Mouse (Mus musculus) hindbrain, embryonic 10.5 days (tissue): ENCODE data around the gene Ghrl. TPM values are rescaled to one million over a fixed set of nuclear protein-coding genes. Genes with fewer than 3 reads are reported as not detected.

ENCODE experiments used
- DNase-seq: peaks from one replicate; pipeline ENCODE4 v3.0.0-alpha.2; 2017; ENCODE audit warnings: low spot score
- H3K27ac ChIP-seq: fragments of 300-500 bp; sonication (generic); 2 replicates; pipeline ENCODE4 v1.5.1; 2016; ENCODE audit warnings: mild to moderate bottlenecking, moderate library complexity
- H3K27me3 ChIP-seq: fragments of 300-500 bp; sonication (generic); 2 replicates; pipeline ENCODE4 v1.6.1; 2016; ENCODE audit warnings: mild to moderate bottlenecking; ENCODE audit not compliant: poor library complexity, insufficient read depth, severe bottlenecking
- H3K36me3 ChIP-seq: fragments of 300-500 bp; sonication (generic); 2 replicates; pipeline ENCODE4 v1.6.1; 2016; ENCODE audit warnings: mild to moderate bottlenecking, moderate library complexity
- H3K4me1 ChIP-seq: fragments of 300-500 bp; sonication (generic); replicated peaks from 2 replicates; pipeline ENCODE4 v1.6.1; 2016; ENCODE audit warnings: mild to moderate bottlenecking
- H3K4me3 ChIP-seq: fragments of 300-500 bp; sonication (generic); 2 replicates; pipeline ENCODE4 v1.5.1; 2016; ENCODE audit warnings: mild to moderate bottlenecking, moderate library complexity
- H3K9me3 ChIP-seq: fragments of 300-500 bp; sonication (generic); 2 replicates; pipeline ENCODE4 v1.6.1; 2016; ENCODE audit warnings: mild to moderate bottlenecking, moderate library complexity
- WGBS: fragments of 180-500 bp; shearing (Covaris S2); methylation state at CpG from one replicate; pipeline ENCODE4 v1.1.7; 2016; 5-methylcytosine and 5-hydroxymethylcytosine counted together
- polyA plus RNA-seq: library from polyadenylated mRNA; unstranded; fragments of >200 nt; fragmentation: Nextera tagmentation; extraction: Ambion mirVana; gene quantifications from 2 replicates; pipeline ENCODE4 v1.2.1, GENCODE M21; 2016

Ghrl gene
- polyA plus RNA-seq, 1 experiment from 2014 or later = 0.98 TPM

DNA sequence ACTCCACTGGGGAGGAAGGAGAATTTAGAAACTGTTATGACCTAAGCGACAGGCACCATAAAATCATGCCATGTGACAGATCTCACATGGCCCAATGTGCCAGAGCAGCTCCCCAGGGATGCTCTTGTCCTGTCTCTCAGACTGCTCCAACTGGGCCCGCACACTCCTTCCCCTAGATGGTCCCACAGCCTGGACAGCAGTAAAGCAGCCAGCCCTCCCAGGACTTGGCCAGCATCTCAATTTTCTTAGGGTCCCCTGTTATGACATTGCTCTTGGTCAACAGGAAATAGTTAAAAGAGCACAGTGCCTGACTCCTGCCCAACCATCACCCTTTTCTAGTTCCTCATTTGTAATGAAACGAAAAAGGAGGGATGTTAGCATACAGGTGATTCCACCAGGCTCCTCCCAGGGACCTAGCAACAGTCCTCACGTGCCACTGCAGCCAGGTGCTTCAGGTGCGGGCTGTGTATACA lies 27.0 kb downstream of the Ghrl start:
- no peak for DNase-seq
- Histone ChIP-seq H3K4me1 (peaks cover 28% of the 10 kb centered on the region), H3K9me3 (no peaks in the 10 kb centered on the region), H3K27ac (no peak overlapping the region), H3K27me3 (no peaks in the 10 kb centered on the region), H3K36me3 (no peaks in the 10 kb centered on the region), H3K4me3 (no peak overlapping the region)
- WGBS = 84% methylated on average over 5 of the region's 5 CpGs

- 82% methylated on average over 4 of the region's 4 CpGs for WGBS
- no peak for DNase-seq
- Histone ChIP-seq H3K27ac (peak overlapping the region; percentile 81), H3K36me3 (no peaks in the 10 kb centered on the region), H3K4me3 (peak overlapping the region; percentile 35), H3K4me1 (peaks cover 26% of the 10 kb centered on the region), H3K9me3 (no peaks in the 10 kb centered on the region), H3K27me3 (no peaks in the 10 kb centered on the region)
These were observed 28.6 kb downstream of the Ghrl start for GRCm38 (mm10) chr6:113691084-113691462.

- Histone ChIP-seq H3K4me3 (peak overlapping the region; percentile 35), H3K27ac (peak overlapping the region; percentile 81)
These were observed 29.1 kb downstream of the Ghrl start for GRCm38 (mm10) chr6:113690400-113691083.

GRCm38 (mm10) chr6:113690008-113690399 lies 29.7 kb downstream of the Ghrl start:
- Histone ChIP-seq H3K4me1 (peaks cover 26% of the 10 kb centered on the region), H3K27me3 (no peaks in the 10 kb centered on the region), H3K27ac (peak overlapping the region; percentile 81), H3K36me3 (no peaks in the 10 kb centered on the region), H3K9me3 (no peaks in the 10 kb centered on the region), H3K4me3 (peak overlapping the region; percentile 35)
- 24% methylated on average over 7 of the region's 7 CpGs for WGBS
- DNase-seq = peak; percentile 62

More at GRCm38 (mm10) chr6:113690400-113691083, 29.1 kb downstream of the Ghrl start:
- Histone ChIP-seq H3K4me1 (peaks cover 26% of the 10 kb centered on the region), H3K9me3 (no peaks in the 10 kb centered on the region), H3K36me3 (no peaks in the 10 kb centered on the region), H3K27me3 (no peaks in the 10 kb centered on the region)
- WGBS = 10% methylated on average over 14 of the region's 14 CpGs
- peak; percentile 73 for DNase-seq

- Histone ChIP-seq H3K4me3 (no peak overlapping the region), H3K27me3 (no peaks in the 10 kb centered on the region), H3K4me1 (peaks cover 21% of the 10 kb centered on the region), H3K9me3 (no peaks in the 10 kb centered on the region), H3K27ac (no peak overlapping the region; the same call in 1 of the 2 replicates), H3K36me3 (no peaks in the 10 kb centered on the region)
- WGBS = 39% methylated on average over 8 of the region's 8 CpGs
- DNase-seq = no peak
These were observed 33.0 kb downstream of the Ghrl start for GRCm38 (mm10) chr6:113686551-113687125.

- Histone ChIP-seq H3K4me3 (no peak overlapping the region), H3K4me1 (peaks cover 5% of the 10 kb centered on the region; the same call in 1 of the 2 replicates), H3K36me3 (no peaks in the 10 kb centered on the region), H3K27ac (no peak overlapping the region), H3K9me3 (no peaks in the 10 kb centered on the region), H3K27me3 (no peaks in the 10 kb centered on the region)
- no peak for DNase-seq
- 86% methylated on average over 10 of the region's 10 CpGs for WGBS
These were observed 36.4 kb downstream of the Ghrl start for GRCm38 (mm10) chr6:113683081-113683825.

DNA sequence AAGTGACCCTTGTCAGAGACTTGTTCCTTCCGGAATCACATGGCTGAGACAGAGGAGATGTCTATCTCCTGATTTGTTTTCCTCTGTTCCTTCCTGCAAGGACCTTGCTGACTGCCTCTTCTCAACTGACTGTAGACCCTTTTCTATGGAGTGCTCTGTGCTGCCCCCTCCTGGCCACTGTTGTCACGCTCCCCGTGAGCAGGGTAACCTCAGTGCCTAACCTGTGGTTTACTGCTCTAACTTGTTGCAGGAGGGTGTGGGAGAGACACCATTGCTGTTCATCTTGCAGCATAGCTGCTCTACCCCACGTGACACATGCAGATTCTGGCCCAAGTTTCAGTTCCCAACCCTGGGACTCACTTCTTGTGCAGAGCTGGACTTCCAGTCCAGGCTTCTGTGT lies 38.4 kb downstream of the Ghrl start:
- peak; percentile 77 for DNase-seq
- Histone ChIP-seq H3K27ac (no peak overlapping the region), H3K36me3 (no peaks in the 10 kb centered on the region), H3K4me1 (no peaks in the 10 kb centered on the region), H3K27me3 (no peaks in the 10 kb centered on the region), H3K4me3 (no peak overlapping the region), H3K9me3 (no peaks in the 10 kb centered on the region)
- 15% methylated on average over 4 of the region's 4 CpGs for WGBS

DNA sequence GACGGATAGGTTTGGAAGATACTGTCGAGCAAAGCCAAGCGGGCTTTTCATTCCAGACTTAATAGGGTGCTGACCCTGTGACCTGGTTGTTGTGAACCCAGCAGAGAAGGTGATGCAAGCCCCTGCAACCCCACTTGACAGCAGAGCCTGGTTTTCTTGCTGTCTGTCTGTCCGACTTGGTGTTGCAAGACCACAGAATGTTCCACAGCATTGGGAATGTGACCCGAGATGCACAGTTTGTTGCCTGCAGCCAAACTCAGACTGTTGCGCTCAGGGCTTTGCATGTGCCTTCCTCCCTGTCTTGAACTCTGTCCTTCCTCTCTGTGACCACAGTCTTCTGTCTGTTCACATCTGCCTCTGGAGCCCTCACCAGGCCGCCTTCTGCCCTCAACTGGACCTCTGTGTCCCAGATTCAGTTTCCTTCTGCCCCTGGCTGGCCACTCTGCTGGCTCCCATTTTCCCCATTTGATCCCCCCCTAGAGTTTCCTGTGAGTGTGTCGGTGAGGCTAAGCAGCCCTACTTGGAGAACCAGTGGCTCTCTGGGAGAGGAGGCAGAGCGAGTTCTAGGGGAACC lies 39.6 kb downstream of the Ghrl start:
- no peak overlapping the region for H3K27ac ChIP-seq
- 80% methylated on average over 9 of the region's 9 CpGs for WGBS

DNA sequence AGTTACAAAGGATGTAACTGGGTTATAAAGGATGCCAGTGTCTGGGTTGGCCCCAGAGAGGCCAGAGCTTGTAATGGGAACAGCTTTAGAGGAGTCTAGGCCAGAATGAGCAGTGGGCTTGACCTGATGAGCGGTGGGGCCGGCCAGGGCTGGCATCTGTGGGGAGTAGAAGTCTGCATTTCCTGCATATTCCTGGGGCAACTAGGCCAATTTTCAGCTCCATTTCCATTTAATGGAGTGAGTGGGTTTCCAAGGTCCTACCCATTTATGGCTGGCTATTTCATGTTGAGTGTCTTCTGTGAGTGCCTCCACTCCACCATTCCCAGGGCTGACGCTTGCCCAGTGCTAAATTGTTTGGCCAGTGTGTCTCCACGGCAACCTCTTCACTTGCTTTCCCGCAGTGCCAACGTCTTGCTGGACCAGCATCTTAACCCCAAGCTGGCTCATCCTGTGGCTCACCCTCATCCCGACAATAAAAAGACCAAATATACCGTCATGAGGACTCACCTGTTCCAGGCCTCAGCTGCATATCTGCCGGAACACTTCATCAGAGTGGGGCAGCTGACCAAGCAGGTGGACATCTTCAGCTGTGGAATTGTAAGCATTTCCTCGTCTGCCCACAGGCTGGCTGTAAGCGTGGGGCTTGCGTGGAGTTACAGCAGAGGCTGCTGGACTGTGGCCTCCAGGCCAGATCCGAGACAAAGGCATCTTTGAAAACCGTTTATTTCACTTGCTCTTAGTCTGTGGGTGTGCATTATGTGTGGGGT lies 41.3 kb downstream of the Ghrl start:
- H3K9me3 ChIP-seq = no peaks in the 10 kb centered on the region
- no peaks in the 10 kb centered on the region for H3K36me3 ChIP-seq
- no peak overlapping the region for H3K4me3 ChIP-seq
- H3K27ac ChIP-seq = no peak overlapping the region
- no peaks in the 10 kb centered on the region for H3K27me3 ChIP-seq
- no peaks in the 10 kb centered on the region for H3K4me1 ChIP-seq
- WGBS = 78% methylated on average over 14 of the region's 14 CpGs
- no peak for DNase-seq

More for the DNA sequence above, 39.6 kb downstream of the Ghrl start:
- H3K36me3 ChIP-seq = no peaks in the 10 kb centered on the region
- H3K9me3 ChIP-seq = no peaks in the 10 kb centered on the region
- DNase-seq = no peak
- H3K4me3 ChIP-seq = no peak overlapping the region
- no peaks in the 10 kb centered on the region for H3K4me1 ChIP-seq
- H3K27me3 ChIP-seq = no peaks in the 10 kb centered on the region

GRCm38 (mm10) chr6:113677070-113677734 lies 42.5 kb downstream of the Ghrl start:
- no peak overlapping the region for H3K27ac ChIP-seq
- no peaks in the 10 kb centered on the region for H3K4me1 ChIP-seq
- H3K4me3 ChIP-seq = no peak overlapping the region
- H3K36me3 ChIP-seq = no peaks in the 10 kb centered on the region
- DNase-seq = no peak
- 76% methylated on average over 14 of the region's 14 CpGs for WGBS
- no peaks in the 10 kb centered on the region for H3K27me3 ChIP-seq
- no peaks in the 10 kb centered on the region for H3K9me3 ChIP-seq

DNA sequence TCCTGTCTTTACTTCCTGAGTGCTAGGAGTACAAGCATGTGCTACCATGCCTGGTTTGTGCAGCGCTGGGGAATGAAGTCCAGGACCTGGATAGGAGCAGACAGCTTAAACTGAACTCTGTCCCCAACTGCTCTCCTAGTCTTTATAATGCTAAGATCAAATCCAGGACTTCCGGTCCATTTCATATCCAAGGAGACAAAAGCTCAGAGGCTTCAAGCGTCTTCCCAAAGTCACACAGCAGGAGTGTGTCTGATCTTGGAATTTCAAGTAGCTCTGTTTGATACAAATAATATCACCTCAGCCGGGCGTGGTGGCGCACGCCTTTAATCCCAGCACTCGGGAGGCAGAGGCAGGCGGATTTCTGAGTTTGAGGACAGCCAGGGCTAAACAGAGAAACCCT lies 43.7 kb downstream of the Ghrl start:
- Histone ChIP-seq H3K9me3 (no peaks in the 10 kb centered on the region), H3K4me1 (no peaks in the 10 kb centered on the region), H3K27ac (no peak overlapping the region), H3K27me3 (no peaks in the 10 kb centered on the region), H3K4me3 (no peak overlapping the region), H3K36me3 (no peaks in the 10 kb centered on the region)
- DNase-seq = no peak
- 94% methylated on average over 9 of the region's 9 CpGs for WGBS

DNA sequence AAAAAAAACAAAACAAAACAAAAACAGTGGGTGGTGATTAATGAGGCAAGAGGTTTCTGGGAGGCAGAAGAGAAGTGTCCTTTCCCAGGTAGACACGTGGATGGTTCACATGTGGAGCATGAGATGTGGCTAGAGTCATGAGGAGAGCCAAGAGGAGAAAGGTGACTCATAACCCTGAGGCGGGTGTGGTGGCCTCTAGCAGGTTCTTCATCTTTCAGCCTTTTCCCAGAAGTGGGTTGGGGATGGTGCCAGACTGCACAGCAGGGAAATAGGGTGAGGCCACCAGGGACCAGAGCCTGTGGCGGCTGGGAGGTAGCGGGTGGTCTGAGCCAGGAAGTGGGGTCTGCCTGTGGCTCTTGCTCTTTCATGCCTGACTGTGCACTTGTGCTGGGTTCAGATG lies 44.4 kb downstream of the Ghrl start:
- H3K4me3 ChIP-seq = no peak overlapping the region
- 84% methylated on average over 4 of the region's 4 CpGs for WGBS
- H3K9me3 ChIP-seq = no peaks in the 10 kb centered on the region
- no peak for DNase-seq
- 0 out of 2 replicates have a peak, but pooled peaks cover 2% of the 10 kb centered on the region for H3K4me1 ChIP-seq
- H3K27me3 ChIP-seq = no peaks in the 10 kb centered on the region
- no peak overlapping the region for H3K27ac ChIP-seq
- H3K36me3 ChIP-seq = no peaks in the 10 kb centered on the region
